Mouse (Mus musculus) monocyte, adult 5-6 weeks (primary cell): ENCODE data around the gene Abca4. TPM values are rescaled to one million over a fixed set of nuclear protein-coding genes. Genes with fewer than 3 reads are reported as not detected.

Experiments used
- total RNA-seq: library from RNA; stranded (forward); fragments of 200-1000, 200-491, 200-594 nt; gene quantifications from 3 replicates; pipeline ENCODE4 v1.2.3, GENCODE M21; 2017

Abca4 gene
- total RNA-seq, 1 experiment from 2014 or later = not detected

Other genes starting within 250 kb of the Abca4 start
- 9.3 to 16.1 TPM (median 15.6 TPM) in 3 replicates for gene Abcd3, start 229.1 kb upstream of the Abca4 start, total RNA-seq
- gene Arhgap29, start 91.9 kb upstream of the Abca4 start, total RNA-seq = 0.96 to 2.4 TPM (median 1.7 TPM) in 3 replicates
- gene Gclm, start 201.1 kb downstream of the Abca4 start, total RNA-seq = 15.3 to 20.7 TPM (median 18.5 TPM) in 3 replicates
- 121 to 170 TPM (median 151 TPM) in 3 replicates for gene Dnttip2, start 229.9 kb downstream of the Abca4 start, total RNA-seq
- 5.9 to 13.0 TPM (median 7.0 TPM) in 3 replicates for gene Bcar3, start 249.7 kb downstream of the Abca4 start, total RNA-seq